24 mouse cellular contexts compared by ENCODE assay signal in the genomic region with DNA sequence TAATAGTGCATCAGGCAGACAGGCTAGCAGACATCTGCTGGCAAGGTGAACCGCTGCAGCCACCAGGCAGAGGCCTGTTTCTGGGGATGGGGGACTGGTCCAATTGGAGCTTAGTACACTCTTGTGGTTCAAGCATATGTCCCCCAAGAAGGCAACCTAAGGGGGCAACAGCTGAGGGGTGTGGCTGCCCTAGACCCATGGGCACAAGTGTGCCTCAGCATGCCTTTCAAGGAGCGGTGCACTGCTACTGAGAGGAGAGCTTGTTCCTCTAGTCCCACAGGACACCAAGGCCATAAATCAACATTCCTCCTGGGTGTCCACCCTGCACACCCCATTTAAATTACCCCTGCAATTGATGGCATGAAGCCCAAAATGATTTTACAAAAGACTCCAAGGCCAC. TPM values are rescaled to one million over a fixed set of nuclear protein-coding genes. Genes with fewer than 3 reads are reported as not detected.
DNase-seq lines count a peak whose midpoint lies in the region; ATAC-seq and TF ChIP-seq lines count a peak whose summit lies in the region.
"Had no signal": no experiment of that assay in that cellular context is flagged by ENCODE, and none has a peak within 500 bp of the region (broad histone marks: within the 10 kb centered on the region; RNA-seq: fewer than 3 reads in every experiment).

No protein-coding gene starts in this region.

- H3K27ac ChIP-seq in embryonic facial prominence, embryonic 15.5 days (replicated peaks), result no peak overlapping the region
- no peak overlapping the region for H3K27ac ChIP-seq in embryonic facial prominence, embryonic 10.5 days (replicated peaks)
- peak overlapping the region; percentile 27; the same call in 1 of the 2 replicates for H3K27ac ChIP-seq in limb, embryonic 15.5 days
- no peak overlapping the region for H3K27ac ChIP-seq in limb, embryonic 10.5 days
- H3K27ac ChIP-seq: embryonic facial prominence, embryonic 13.5 days; forebrain, embryonic 15.5 days had no signal

- no peak overlapping the region for H3ac ChIP-seq in myocyte (ENCODE audit: control insufficient read depth, insufficient read length)

- intact Hi-C loops in heart, postnatal 10 days (cut with DNase I), result no loop called here

- WGBS in embryonic facial prominence, embryonic 15.5 days, result 77% methylated on average over 2 of the region's 2 CpGs
- 84% methylated on average over 2 of the region's 2 CpGs for WGBS in embryonic facial prominence, embryonic 10.5 days
- 72% methylated on average over 2 of the region's 2 CpGs for WGBS in limb, embryonic 15.5 days
- 86% methylated on average over 2 of the region's 2 CpGs for WGBS in limb, embryonic 10.5 days

- H3K36me3 ChIP-seq in embryonic facial prominence, embryonic 15.5 days, result peaks cover 43% of the 10 kb centered on the region
- peaks cover 45% of the 10 kb centered on the region for H3K36me3 ChIP-seq in embryonic facial prominence, embryonic 10.5 days (replicated peaks)
- H3K36me3 ChIP-seq in limb, embryonic 15.5 days, result peaks cover 35% of the 10 kb centered on the region
- H3K36me3 ChIP-seq in limb, embryonic 10.5 days, result peaks cover 44% of the 10 kb centered on the region
- H3K36me3 ChIP-seq in myocyte (ENCODE audit: control insufficient read depth, insufficient read depth), result peaks cover 10% of the 10 kb centered on the region

- peaks cover 4% of the 10 kb centered on the region for H3K4me1 ChIP-seq in embryonic facial prominence, embryonic 15.5 days
- peaks cover 3% of the 10 kb centered on the region; the same call in 1 of the 2 replicates for H3K4me1 ChIP-seq in embryonic facial prominence, embryonic 10.5 days
- no peaks in the 10 kb centered on the region for H3K4me1 ChIP-seq in limb, embryonic 15.5 days
- H3K4me1 ChIP-seq in limb, embryonic 10.5 days, result no peaks in the 10 kb centered on the region
- H3K4me1 ChIP-seq: forebrain, embryonic 15.5 days had no signal

- no peak overlapping the region for H3K4me2 ChIP-seq in embryonic facial prominence, embryonic 15.5 days (replicated peaks)
- no peak overlapping the region for H3K4me2 ChIP-seq in limb, embryonic 15.5 days
- peak overlapping the region; percentile 9 for H3K4me2 ChIP-seq in myocyte (ENCODE audit: low read depth)
- H3K4me2 ChIP-seq: embryonic facial prominence, embryonic 13.5 days; forebrain, embryonic 13.5 days; forebrain, embryonic 15.5 days had no signal

- no peaks in the 10 kb centered on the region for H3K79me2 ChIP-seq in myocyte (ENCODE audit: control insufficient read depth, insufficient read depth)

- 0 out of 2 replicates have a peak, but pooled peaks have one; percentile 48 for ATAC-seq in embryonic facial prominence, embryonic 15.5 days (ENCODE audit: insufficient number of reproducible peaks, low FRiP score, low TSS enrichment, low read depth)
- no peak for ATAC-seq in limb, embryonic 15.5 days (ENCODE audit: insufficient number of reproducible peaks, low FRiP score, low TSS enrichment, low read depth)
- ATAC-seq: activated CD4-positive, CD25-positive, alpha-beta regulatory T cell, adult 4 months; CD4-positive, CD25-positive, alpha-beta regulatory T cell, adult 4 months; forebrain, embryonic 13.5 days; forebrain, embryonic 15.5 days; Patski had no signal

- H3K4me3 ChIP-seq in embryonic facial prominence, embryonic 15.5 days (replicated peaks), result no peak overlapping the region
- no peak overlapping the region for H3K4me3 ChIP-seq in embryonic facial prominence, embryonic 10.5 days
- no peak overlapping the region for H3K4me3 ChIP-seq in limb, embryonic 15.5 days
- H3K4me3 ChIP-seq in limb, embryonic 10.5 days, result no peak overlapping the region
- no peak overlapping the region for H3K4me3 ChIP-seq in myocyte
- H3K4me3 ChIP-seq: embryonic facial prominence, embryonic 13.5 days; forebrain, embryonic 13.5 days; forebrain, embryonic 15.5 days had no signal

- no peak overlapping the region for H3K9ac ChIP-seq in embryonic facial prominence, embryonic 15.5 days
- no peak overlapping the region for H3K9ac ChIP-seq in limb, embryonic 15.5 days
- H3K9ac ChIP-seq: embryonic facial prominence, embryonic 13.5 days; forebrain, embryonic 13.5 days; forebrain, embryonic 15.5 days had no signal

- DNase-seq in embryonic facial prominence, embryonic 10.5 days (ENCODE audit: low spot score), result no peak
- peak; percentile 80 for DNase-seq in heart, adult 11 months
- no peak for DNase-seq in heart, postnatal 10 days
- DNase-seq in limb, embryonic 10.5 days (ENCODE audit: low spot score), result no peak
- DNase-seq: adrenal gland, adult 8-10 months; adrenal gland, postnatal 14 days; adrenal gland, postnatal 36 days; B cell, adult 2 months; cerebellum, adult 11-12 months; cerebellum, adult 2 months; cerebellum, adult 9-10 months; cerebellum, postnatal 10 days; cerebellum, postnatal 25 days had no signal

- no peak for TF ChIP-seq POLR2A in myocyte (IDR thresholded peaks at IDR 0.05; ENCODE audit: insufficient read length, low read depth)

- H3K9me3 ChIP-seq in embryonic facial prominence, embryonic 15.5 days (replicated peaks), result no peaks in the 10 kb centered on the region
- H3K9me3 ChIP-seq in embryonic facial prominence, embryonic 10.5 days, result no peaks in the 10 kb centered on the region
- no peaks in the 10 kb centered on the region for H3K9me3 ChIP-seq in limb, embryonic 15.5 days
- H3K9me3 ChIP-seq in limb, embryonic 10.5 days (replicated peaks), result no peaks in the 10 kb centered on the region
- H3K9me3 ChIP-seq: embryonic facial prominence, embryonic 13.5 days; forebrain, embryonic 13.5 days; forebrain, embryonic 15.5 days; G1E had no signal

- H3K27me3 ChIP-seq in embryonic facial prominence, embryonic 15.5 days, result no peaks in the 10 kb centered on the region
- H3K27me3 ChIP-seq in embryonic facial prominence, embryonic 10.5 days (replicated peaks; ENCODE audit: low read depth, poor library complexity, severe bottlenecking), result no peaks in the 10 kb centered on the region
- no peaks in the 10 kb centered on the region for H3K27me3 ChIP-seq in limb, embryonic 15.5 days
- no peaks in the 10 kb centered on the region for H3K27me3 ChIP-seq in limb, embryonic 10.5 days (ENCODE audit: low read depth, poor library complexity, severe bottlenecking)
- H3K27me3 ChIP-seq in myocyte (ENCODE audit: control insufficient read depth, insufficient read depth, insufficient read length), result no peaks in the 10 kb centered on the region
- H3K27me3 ChIP-seq: CH12.LX; embryonic facial prominence, embryonic 13.5 days; forebrain, embryonic 13.5 days; forebrain, embryonic 15.5 days; Patski had no signal

TF ChIP-seq in myocyte, 11 proteins besides CTCF, POLR2A, EP300 and RAD21:
- TF ChIP-seq USF1 (IDR thresholded peaks at IDR 0.05; ENCODE audit: low read depth) (no peak), E2F4 (IDR thresholded peaks at IDR 0.05; ENCODE audit: insufficient read depth) (no peak), TCF12 (IDR thresholded peaks at IDR 0.05; ENCODE audit: insufficient read depth, poor library complexity, severe bottlenecking) (peak; percentile 78), CEBPB (IDR thresholded peaks at IDR 0.05; ENCODE audit: insufficient read depth, poor library complexity, severe bottlenecking) (no peak), TCF3 (IDR thresholded peaks at IDR 0.05; ENCODE audit: insufficient read length, low read depth) (peak; percentile 77), SRF (IDR thresholded peaks at IDR 0.05; ENCODE audit: control insufficient read depth, insufficient read length, low read depth) (peak; percentile 67), MYOG (IDR thresholded peaks at IDR 0.05; ENCODE audit: control insufficient read depth in 1 of 3, insufficient read depth in 1 of 3, insufficient read length in 2 of 3, low read depth in 2 of 3) (peak; percentile 41 to 99 (median 96)), REST (IDR thresholded peaks at IDR 0.05; ENCODE audit: insufficient read depth, insufficient read length) (no peak), MAX (IDR thresholded peaks at IDR 0.05; ENCODE audit: low read depth) (no peak), MYOD1 (IDR thresholded peaks at IDR 0.05; ENCODE audit: control insufficient read depth in 1 of 3, insufficient read length in 2 of 3, low read depth in 2 of 3) (peak in 2 of 3 experiments; percentile 94 to 96), POLR2AphosphoS2 (IDR thresholded peaks at IDR 0.05; ENCODE audit: insufficient read length, low read depth) (no peak)

RNA-seq across cellular contexts. Expression of a gene that starts 17.1 kb away (rescaled TPM):
- polyA plus RNA-seq in embryonic facial prominence, embryonic 15.5 days (2015; fragmentation: Nextera tagmentation; extraction: Ambion mirVana), result 39.5 and 40.5 TPM in 2 replicates
- polyA plus RNA-seq in embryonic facial prominence, embryonic 10.5 days (2016; fragmentation: Nextera tagmentation; extraction: Ambion mirVana), result 16.5 and 17.3 TPM in 2 replicates
- total RNA-seq in heart, postnatal 10 days (2021), result 10 to 100 TPM; 73.4 to 80.7 TPM
- 37.6 and 42.9 TPM in 2 replicates for polyA plus RNA-seq in limb, embryonic 15.5 days (2015; fragmentation: Nextera tagmentation; extraction: Ambion mirVana)
- 16.8 and 17.8 TPM in 2 replicates for polyA plus RNA-seq in limb, embryonic 10.5 days (2016; fragmentation: Nextera tagmentation; extraction: Ambion mirVana)
- 79.3 TPM for polyA plus RNA-seq in myocyte (2012; fragmentation: generic; extraction: Trizol)
